Mouse (Mus musculus): ENCODE measurements at regions not wholly inside any gene's neighbourhood (a gene's known extent, or its start where the extent isn't known, plus 50 kb on each side); places are given as distances from the start of the nearest gene placed in this dataset.

- no peak for DNase-seq (ENCODE audit: extremely low read depth, insufficient read length, low spot score)
Measured at GRCm38 (mm10) chr13:31206381-31206780, 232.4 kb downstream of the Gm5447 start.

GRCm38 (mm10) chr13:31207709-31208108 lies 233.7 kb downstream of the Gm5447 start:
- DNase-seq (ENCODE audit: extremely low read depth, insufficient read length, low spot score), result peak; percentile 28

- no peak for DNase-seq (ENCODE audit: extremely low read depth, insufficient read length, low spot score)
Measured at GRCm38 (mm10) chr13:31223016-31223415, 249.0 kb downstream of the Gm5447 start.

GRCm38 (mm10) chr13:31240546-31240945 lies 266.5 kb downstream of the Gm5447 start:
- no peak for DNase-seq (ENCODE audit: extremely low read depth, insufficient read length, low spot score)

GRCm38 (mm10) chr13:31248996-31249395 lies 275.0 kb downstream of the Gm5447 start:
- DNase-seq (ENCODE audit: extremely low read depth, insufficient read length, low spot score), result no peak

GRCm38 (mm10) chr13:31249525-31249924 lies 275.5 kb downstream of the Gm5447 start:
- no peak for DNase-seq (ENCODE audit: extremely low read depth, insufficient read length, low spot score)

- DNase-seq (ENCODE audit: extremely low read depth, insufficient read length, low spot score), result no peak
Measured at GRCm38 (mm10) chr13:31254016-31254415, 280.0 kb downstream of the Gm5447 start.

- no peak for DNase-seq (ENCODE audit: extremely low read depth, insufficient read length, low spot score)
Measured at GRCm38 (mm10) chr13:31254744-31255143, 280.7 kb downstream of the Gm5447 start.

- no peak for DNase-seq (ENCODE audit: extremely low read depth, insufficient read length, low spot score)
Measured at GRCm38 (mm10) chr13:31255506-31255905, 281.5 kb downstream of the Gm5447 start.

GRCm38 (mm10) chr13:31267865-31268264 lies 288.1 kb upstream of the Foxq1 start:
- no peak for DNase-seq (ENCODE audit: extremely low read depth, insufficient read length, low spot score)

- no peak for DNase-seq (ENCODE audit: extremely low read depth, insufficient read length, low spot score)
Measured at GRCm38 (mm10) chr13:31276005-31276644, 279.8 kb upstream of the Foxq1 start.

GRCm38 (mm10) chr13:31290630-31291029 lies 265.3 kb upstream of the Foxq1 start:
- DNase-seq (ENCODE audit: extremely low read depth, insufficient read length, low spot score), result no peak

GRCm38 (mm10) chr13:31292584-31293387 lies 263.1 kb upstream of the Foxq1 start:
- no peak for DNase-seq (ENCODE audit: extremely low read depth, insufficient read length, low spot score)

- no peak for DNase-seq (ENCODE audit: extremely low read depth, insufficient read length, low spot score)
Measured at GRCm38 (mm10) chr13:31294011-31294410, 261.9 kb upstream of the Foxq1 start.

- no peak for DNase-seq (ENCODE audit: extremely low read depth, insufficient read length, low spot score)
Measured at GRCm38 (mm10) chr13:31303194-31303593, 252.7 kb upstream of the Foxq1 start.

GRCm38 (mm10) chr13:31304286-31304865 lies 251.6 kb upstream of the Foxq1 start:
- DNase-seq (ENCODE audit: extremely low read depth, insufficient read length, low spot score), result no peak

- no peak for DNase-seq (ENCODE audit: extremely low read depth, insufficient read length, low spot score)
Measured at GRCm38 (mm10) chr13:31309083-31309621, 246.8 kb upstream of the Foxq1 start.

- DNase-seq (ENCODE audit: extremely low read depth, insufficient read length, low spot score), result no peak
Measured at GRCm38 (mm10) chr13:31312772-31313171, 243.2 kb upstream of the Foxq1 start.

- no peak for DNase-seq (ENCODE audit: extremely low read depth, insufficient read length, low spot score)
Measured at GRCm38 (mm10) chr13:31313821-31314220, 242.1 kb upstream of the Foxq1 start.

- no peak for DNase-seq (ENCODE audit: extremely low read depth, insufficient read length, low spot score)
Measured at GRCm38 (mm10) chr13:31317066-31317465, 238.9 kb upstream of the Foxq1 start.

- DNase-seq (ENCODE audit: extremely low read depth, insufficient read length, low spot score), result no peak
Measured at GRCm38 (mm10) chr13:31318008-31318407, 237.9 kb upstream of the Foxq1 start.
